Comparison of ENCODE assay signal across 8 mouse cellular contexts in genomic region chr11:67456029-67456428, GRCm38 (mm10). TPM values are rescaled to one million over a fixed set of nuclear protein-coding genes. Genes with fewer than 3 reads are reported as not detected.
DNase-seq lines count a peak whose midpoint lies in the region; ATAC-seq lines count a peak whose summit lies in the region.

No protein-coding gene starts in this region.

- H3K4me2 ChIP-seq in forebrain, embryonic 12.5 days, result peak overlapping the region; percentile 98
- H3K4me2 ChIP-seq in kidney, embryonic 16.5 days (replicated peaks; ENCODE audit: low read depth, low read length), result peak overlapping the region; percentile 97
- H3K4me2 ChIP-seq in midbrain, embryonic 13.5 days (replicated peaks), result peak overlapping the region; percentile 96

- H3K36me3 ChIP-seq in megakaryocyte, embryonic 14.5 days (replicated peaks; ENCODE audit: low read length), result no peaks in the 10 kb centered on the region
- no peaks in the 10 kb centered on the region for H3K36me3 ChIP-seq in forebrain, embryonic 12.5 days (replicated peaks)
- H3K36me3 ChIP-seq in kidney, embryonic 16.5 days (ENCODE audit: insufficient read depth, low read length), result no peaks in the 10 kb centered on the region
- H3K36me3 ChIP-seq in midbrain, embryonic 13.5 days, result no peaks in the 10 kb centered on the region

- H3K27me3 ChIP-seq in megakaryocyte, embryonic 14.5 days (replicated peaks), result peaks cover 80% of the 10 kb centered on the region
- H3K27me3 ChIP-seq in forebrain, embryonic 12.5 days, result peaks cover 67% of the 10 kb centered on the region
- H3K27me3 ChIP-seq in kidney, embryonic 16.5 days (ENCODE audit: insufficient read depth, low read length), result no peaks in the 10 kb centered on the region
- peaks cover 45% of the 10 kb centered on the region for H3K27me3 ChIP-seq in midbrain, embryonic 13.5 days

- H3K4me1 ChIP-seq in megakaryocyte, embryonic 14.5 days, result peaks cover 38% of the 10 kb centered on the region
- peaks cover 8% of the 10 kb centered on the region for H3K4me1 ChIP-seq in forebrain, embryonic 12.5 days
- H3K4me1 ChIP-seq in kidney, embryonic 16.5 days (ENCODE audit: insufficient read depth, low read length), result peaks cover 14% of the 10 kb centered on the region
- peaks cover 15% of the 10 kb centered on the region for H3K4me1 ChIP-seq in midbrain, embryonic 13.5 days (replicated peaks)

- ATAC-seq in megakaryocyte, adult 5-6 weeks (ENCODE audit: poor library complexity, severe bottlenecking), result no peak
- peak; percentile 30; the same call in 1 of the 2 replicates for ATAC-seq in forebrain, embryonic 12.5 days (ENCODE audit: low FRiP score)
- peak; percentile 12; the same call in 1 of the 2 replicates for ATAC-seq in kidney, embryonic 16.5 days (ENCODE audit: low FRiP score, low TSS enrichment)
- peak; percentile 14 for ATAC-seq in midbrain, embryonic 13.5 days

- peak overlapping the region; percentile 87 for H3K4me3 ChIP-seq in megakaryocyte, embryonic 14.5 days (replicated peaks)
- peak overlapping the region; percentile 71 for H3K4me3 ChIP-seq in forebrain, embryonic 12.5 days (replicated peaks)
- peak overlapping the region; percentile 73 for H3K4me3 ChIP-seq in kidney, embryonic 16.5 days (ENCODE audit: low read length)
- H3K4me3 ChIP-seq in midbrain, embryonic 13.5 days (replicated peaks), result peak overlapping the region; percentile 68

- 0 out of 2 replicates have a peak, but pooled peaks cover 10% of the 10 kb centered on the region for H3K9me3 ChIP-seq in megakaryocyte, embryonic 14.5 days
- no peaks in the 10 kb centered on the region for H3K9me3 ChIP-seq in forebrain, embryonic 12.5 days
- no peaks in the 10 kb centered on the region for H3K9me3 ChIP-seq in kidney, embryonic 16.5 days (ENCODE audit: low read length)
- H3K9me3 ChIP-seq in midbrain, embryonic 13.5 days, result no peaks in the 10 kb centered on the region

- no peak for DNase-seq in urinary bladder, postnatal 4 days (ENCODE audit: low spot score in 2 of 2)
- no peak for DNase-seq in urinary bladder, postnatal 10 days (ENCODE audit: low spot score)
- DNase-seq in testis, postnatal 14 days (ENCODE audit: low spot score), result no peak

- no peak overlapping the region for H3K9ac ChIP-seq in forebrain, embryonic 12.5 days
- H3K9ac ChIP-seq in kidney, embryonic 16.5 days (replicated peaks; ENCODE audit: low read length), result peak overlapping the region; percentile 84
- H3K9ac ChIP-seq in midbrain, embryonic 13.5 days (replicated peaks), result peak overlapping the region; percentile 76

- 14% methylated on average over 7 of the region's 7 CpGs for WGBS in forebrain, embryonic 12.5 days
- WGBS in kidney, embryonic 16.5 days, result 12% methylated on average over 7 of the region's 7 CpGs
- WGBS in midbrain, embryonic 13.5 days, result 13% methylated on average over 7 of the region's 7 CpGs

- no peak overlapping the region for H3K27ac ChIP-seq in forebrain, embryonic 12.5 days
- H3K27ac ChIP-seq in kidney, embryonic 16.5 days (ENCODE audit: low read length), result no peak overlapping the region
- H3K27ac ChIP-seq in midbrain, embryonic 13.5 days, result no peak overlapping the region

RNA-seq across cellular contexts. Expression of gene Gas7, which starts 0.8 kb away (rescaled TPM):
- polyA plus RNA-seq in megakaryocyte, embryonic 14.5 days (2012; ENCODE audit: insufficient read depth, low replicate concordance), result 3.0 TPM in 1 of 2 replicates, not detected in the other
- total RNA-seq in megakaryocyte, adult 5-6 weeks (2015), result 67.7 and 73.4 TPM in 2 replicates
- total RNA-seq in megakaryocyte, adult 5-6 weeks (2017), result 58.5 and 69.2 TPM in 2 replicates
- 4.2 and 4.8 TPM in 2 replicates for polyA plus RNA-seq in forebrain, embryonic 12.5 days (2016; fragmentation: Nextera tagmentation; extraction: Ambion mirVana)
- polyA plus RNA-seq in kidney, embryonic 16.5 days (2015; fragmentation: Nextera tagmentation; extraction: Ambion mirVana), result 11.2 and 12.3 TPM in 2 replicates
- 11.9 TPM in 2 replicates for polyA plus RNA-seq in midbrain, embryonic 13.5 days (2015; fragmentation: Nextera tagmentation; extraction: Ambion mirVana)
